Mouse (Mus musculus): ENCODE measurements around the gene Tnn. TPM values are rescaled to one million over a fixed set of nuclear protein-coding genes. Genes with fewer than 3 reads are reported as not detected.

Gene Tnn
- polyA plus RNA-seq, 1 experiment from 2014 or later, result not detected

GRCm38 (mm10) chr1:160053510-160054305 is 99.7 kb downstream of the Tnn start:
- Histone ChIP-seq H3K36me3 (ENCODE audit: control insufficient read depth, insufficient read depth, low read length) (no peaks in the 10 kb centered on the region), H3K27me3 (ENCODE audit: control insufficient read depth, insufficient read depth, low read length) (no peaks in the 10 kb centered on the region), H3K4me1 (ENCODE audit: control insufficient read depth, insufficient read depth, low read length) (no peaks in the 10 kb centered on the region), H3K9ac (ENCODE audit: low read length) (no peak overlapping the region), H3K4me3 (ENCODE audit: low read depth, low read length) (no peak overlapping the region), H3K4me2 (ENCODE audit: low read depth, severe bottlenecking) (no peak overlapping the region), H3K27ac (replicated peaks; ENCODE audit: low read depth, low read length) (no peak overlapping the region), H3K9me3 (ENCODE audit: control insufficient read depth, low read length) (no peaks in the 10 kb centered on the region)
- DNase-seq (ENCODE audit: low spot score) (no peak), ATAC-seq (ENCODE audit: insufficient number of reproducible peaks, low FRiP score, low TSS enrichment, low read depth) (no peak; the same call in 1 of the 2 replicates)
- 75% methylated on average over 5 of the region's 5 CpGs for WGBS

- DNase-seq (ENCODE audit: low spot score) (no peak), ATAC-seq (ENCODE audit: insufficient number of reproducible peaks, low FRiP score, low TSS enrichment, low read depth) (no peak)
- Histone ChIP-seq H3K36me3 (ENCODE audit: control insufficient read depth, insufficient read depth, low read length) (no peaks in the 10 kb centered on the region), H3K4me2 (ENCODE audit: low read depth, severe bottlenecking) (no peak overlapping the region), H3K4me3 (ENCODE audit: low read depth, low read length) (no peak overlapping the region), H3K27me3 (ENCODE audit: control insufficient read depth, insufficient read depth, low read length) (no peaks in the 10 kb centered on the region), H3K27ac (replicated peaks; ENCODE audit: low read depth, low read length) (no peak overlapping the region), H3K4me1 (ENCODE audit: control insufficient read depth, insufficient read depth, low read length) (no peaks in the 10 kb centered on the region), H3K9ac (ENCODE audit: low read length) (no peak overlapping the region), H3K9me3 (ENCODE audit: control insufficient read depth, low read length) (no peaks in the 10 kb centered on the region)
- WGBS, result 90% methylated on average over 2 of the region's 2 CpGs
Measured at GRCm38 (mm10) chr1:160052556-160053315, 100.6 kb downstream of the Tnn start.

- Histone ChIP-seq H3K27me3 (ENCODE audit: control insufficient read depth, insufficient read depth, low read length) (no peaks in the 10 kb centered on the region), H3K9ac (ENCODE audit: low read length) (no peak overlapping the region), H3K4me3 (ENCODE audit: low read depth, low read length) (no peak overlapping the region), H3K4me2 (ENCODE audit: low read depth, severe bottlenecking) (no peak overlapping the region), H3K4me1 (ENCODE audit: control insufficient read depth, insufficient read depth, low read length) (no peaks in the 10 kb centered on the region), H3K9me3 (ENCODE audit: control insufficient read depth, low read length) (no peaks in the 10 kb centered on the region), H3K36me3 (ENCODE audit: control insufficient read depth, insufficient read depth, low read length) (no peaks in the 10 kb centered on the region), H3K27ac (replicated peaks; ENCODE audit: low read depth, low read length) (no peak overlapping the region)
- DNase-seq (ENCODE audit: low spot score), result no peak
- 89% methylated on average over 6 of the region's 6 CpGs for WGBS
- no peak for ATAC-seq (ENCODE audit: insufficient number of reproducible peaks, low FRiP score, low TSS enrichment, low read depth)
Measured at GRCm38 (mm10) chr1:160050898-160051297, 102.5 kb downstream of the Tnn start.

- no peaks in the 10 kb centered on the region for H3K36me3 ChIP-seq (ENCODE audit: control insufficient read depth, insufficient read depth, low read length)
- H3K4me1 ChIP-seq (ENCODE audit: control insufficient read depth, insufficient read depth, low read length), result no peaks in the 10 kb centered on the region; the same call in 1 of the 2 replicates
- H3K27me3 ChIP-seq (ENCODE audit: control insufficient read depth, insufficient read depth, low read length), result no peaks in the 10 kb centered on the region
- DNase-seq (ENCODE audit: low spot score) (no peak), ATAC-seq (ENCODE audit: insufficient number of reproducible peaks, low FRiP score, low TSS enrichment, low read depth) (no peak)
- no peak overlapping the region for H3K27ac ChIP-seq (replicated peaks; ENCODE audit: low read depth, low read length)
- no peak overlapping the region for H3K9ac ChIP-seq (ENCODE audit: low read length)
- H3K9me3 ChIP-seq (ENCODE audit: control insufficient read depth, low read length), result no peaks in the 10 kb centered on the region
- H3K4me3 ChIP-seq (ENCODE audit: low read depth, low read length), result no peak overlapping the region
- 83% methylated on average over 5 of the region's 5 CpGs for WGBS
- H3K4me2 ChIP-seq (ENCODE audit: low read depth, severe bottlenecking), result no peak overlapping the region
Measured at GRCm38 (mm10) chr1:160049131-160049880, 104.1 kb downstream of the Tnn start.

GRCm38 (mm10) chr1:160047481-160047931 is 105.9 kb downstream of the Tnn start:
- Histone ChIP-seq H3K36me3 (ENCODE audit: control insufficient read depth, insufficient read depth, low read length) (no peaks in the 10 kb centered on the region), H3K9ac (ENCODE audit: low read length) (no peak overlapping the region), H3K4me2 (ENCODE audit: low read depth, severe bottlenecking) (no peak overlapping the region), H3K27me3 (ENCODE audit: control insufficient read depth, insufficient read depth, low read length) (no peaks in the 10 kb centered on the region), H3K27ac (replicated peaks; ENCODE audit: low read depth, low read length) (no peak overlapping the region), H3K9me3 (ENCODE audit: control insufficient read depth, low read length) (no peaks in the 10 kb centered on the region), H3K4me1 (ENCODE audit: control insufficient read depth, insufficient read depth, low read length) (no peaks in the 10 kb centered on the region; the same call in 1 of the 2 replicates), H3K4me3 (ENCODE audit: low read depth, low read length) (no peak overlapping the region)
- ATAC-seq (ENCODE audit: insufficient number of reproducible peaks, low FRiP score, low TSS enrichment, low read depth), result no peak
- DNase-seq (ENCODE audit: low spot score), result no peak
- 87% methylated on average over 7 of the region's 7 CpGs for WGBS

GRCm38 (mm10) chr1:160046786-160047185 is 106.6 kb downstream of the Tnn start:
- H3K9ac ChIP-seq (ENCODE audit: low read length), result no peak overlapping the region
- DNase-seq (ENCODE audit: low spot score) (no peak), ATAC-seq (ENCODE audit: insufficient number of reproducible peaks, low FRiP score, low TSS enrichment, low read depth) (no peak)
- no peak overlapping the region for H3K4me3 ChIP-seq (ENCODE audit: low read depth, low read length)
- no peak overlapping the region for H3K4me2 ChIP-seq (ENCODE audit: low read depth, severe bottlenecking)
- H3K9me3 ChIP-seq (ENCODE audit: control insufficient read depth, low read length), result no peaks in the 10 kb centered on the region
- 91% methylated on average over 4 of the region's 4 CpGs for WGBS
- H3K4me1 ChIP-seq (ENCODE audit: control insufficient read depth, insufficient read depth, low read length), result no peaks in the 10 kb centered on the region; the same call in 1 of the 2 replicates
- H3K27ac ChIP-seq (replicated peaks; ENCODE audit: low read depth, low read length), result no peak overlapping the region
- no peaks in the 10 kb centered on the region for H3K27me3 ChIP-seq (ENCODE audit: control insufficient read depth, insufficient read depth, low read length)
- H3K36me3 ChIP-seq (ENCODE audit: control insufficient read depth, insufficient read depth, low read length), result no peaks in the 10 kb centered on the region

GRCm38 (mm10) chr1:160045971-160046370 is 107.4 kb downstream of the Tnn start:
- Histone ChIP-seq H3K4me1 (ENCODE audit: control insufficient read depth, insufficient read depth, low read length) (no peaks in the 10 kb centered on the region; the same call in 1 of the 2 replicates), H3K27me3 (ENCODE audit: control insufficient read depth, insufficient read depth, low read length) (no peaks in the 10 kb centered on the region)
- 91% methylated on average over 5 of the region's 5 CpGs for WGBS

More at GRCm38 (mm10) chr1:160045971-160046370, 107.4 kb downstream of the Tnn start:
- H3K9me3 ChIP-seq (ENCODE audit: control insufficient read depth, low read length), result no peaks in the 10 kb centered on the region
- no peak for DNase-seq (ENCODE audit: low spot score)
- no peak overlapping the region for H3K27ac ChIP-seq (replicated peaks; ENCODE audit: low read depth, low read length)
- no peak overlapping the region for H3K4me2 ChIP-seq (ENCODE audit: low read depth, severe bottlenecking)
- no peak for ATAC-seq (ENCODE audit: insufficient number of reproducible peaks, low FRiP score, low TSS enrichment, low read depth)
- no peak overlapping the region for H3K4me3 ChIP-seq (ENCODE audit: low read depth, low read length)
- H3K9ac ChIP-seq (ENCODE audit: low read length), result no peak overlapping the region
- H3K36me3 ChIP-seq (ENCODE audit: control insufficient read depth, insufficient read depth, low read length), result no peaks in the 10 kb centered on the region
